Mouse (Mus musculus): ENCODE data around the gene Dscam.

GRCm38 (mm10) chr16:96722135-96722534, 448.4 kb downstream of the Dscam start:
- TF ChIP-seq POLR2A (IDR thresholded peaks at IDR 0.05; ENCODE audit: borderline replicate concordance, extremely low read depth, insufficient read depth, insufficient read length, poor library complexity, severe bottlenecking) = no peak
- peak; percentile 35; the same call in 1 of the 2 replicates for TF ChIP-seq CTCF (IDR thresholded peaks at IDR 0.05; ENCODE audit: borderline replicate concordance, extremely low read depth, insufficient read depth, insufficient read length)
